Mouse (Mus musculus): Measurements from ENCODE around the gene Bag5. TPM values are rescaled to one million over a fixed set of nuclear protein-coding genes. Genes with fewer than 3 reads are reported as not detected.

The Bag5 gene
- polyA plus RNA-seq, 1 experiment from 2014 or later: 67.8 TPM

DNA sequence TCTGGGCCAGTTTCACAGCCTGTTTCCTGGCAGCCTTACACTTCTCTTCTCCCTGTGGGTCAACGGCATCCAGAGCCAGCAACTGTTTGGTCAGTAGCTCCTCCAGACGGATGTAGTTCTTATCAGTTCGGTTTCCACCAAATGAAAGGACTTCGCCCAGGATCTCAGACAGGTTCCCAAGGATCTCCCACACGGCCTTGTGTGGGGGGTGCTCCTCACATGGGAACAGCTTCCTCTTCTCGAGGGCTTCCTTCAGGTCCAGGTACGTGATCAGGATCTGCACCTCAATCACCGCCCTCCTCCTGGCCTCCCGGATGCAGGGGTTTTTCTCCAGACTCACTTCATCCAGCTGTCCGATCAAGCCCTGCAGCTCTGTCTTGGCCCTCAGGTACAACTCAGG is 3.0 kb downstream of the Bag5 start:
- H3K27ac ChIP-seq (replicated peaks): no peak overlapping the region
- peaks cover 37% of the 10 kb centered on the region for H3K36me3 ChIP-seq
- peaks cover 27% of the 10 kb centered on the region for H3K4me1 ChIP-seq (replicated peaks)
- H3K9me3 ChIP-seq: no peaks in the 10 kb centered on the region
- H3K4me2 ChIP-seq: no peak overlapping the region
- 96% methylated on average over 10 of the region's 10 CpGs for WGBS
- no peak overlapping the region for H3K4me3 ChIP-seq
- ATAC-seq (ENCODE audit: low FRiP score, low read depth): no peak
- no peaks in the 10 kb centered on the region for H3K27me3 ChIP-seq
- H3K9ac ChIP-seq: no peak overlapping the region

DNA sequence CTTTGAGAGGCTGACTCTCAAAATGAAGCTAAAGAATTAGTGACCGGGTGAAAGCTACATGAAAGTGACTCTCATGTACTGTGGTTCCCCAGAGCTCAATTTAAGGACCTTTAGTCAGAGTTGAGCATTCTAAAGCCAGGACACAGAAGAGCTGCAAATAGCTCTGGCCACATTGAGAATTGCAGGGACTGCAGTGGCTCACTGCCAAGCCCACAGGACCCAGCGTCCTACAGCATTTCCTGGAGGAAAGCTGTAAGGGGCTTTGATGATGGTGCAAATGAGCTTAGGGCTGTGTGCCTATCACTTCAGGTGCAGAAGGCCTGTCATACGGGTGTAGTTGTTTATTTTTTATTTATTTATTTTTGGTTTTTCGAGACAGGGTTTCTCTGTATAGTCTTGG is 4.9 kb downstream of the Bag5 start:
- Histone ChIP-seq H3K36me3 (peaks cover 37% of the 10 kb centered on the region), H3K9ac (no peak overlapping the region), H3K4me2 (no peak overlapping the region), H3K9me3 (no peaks in the 10 kb centered on the region), H3K27ac (replicated peaks) (no peak overlapping the region), H3K27me3 (no peaks in the 10 kb centered on the region), H3K4me3 (no peak overlapping the region), H3K4me1 (replicated peaks) (peaks cover 22% of the 10 kb centered on the region)
- WGBS: 82% methylated on average over 4 of the region's 4 CpGs
- no peak for ATAC-seq (ENCODE audit: low FRiP score, low read depth)

DNA sequence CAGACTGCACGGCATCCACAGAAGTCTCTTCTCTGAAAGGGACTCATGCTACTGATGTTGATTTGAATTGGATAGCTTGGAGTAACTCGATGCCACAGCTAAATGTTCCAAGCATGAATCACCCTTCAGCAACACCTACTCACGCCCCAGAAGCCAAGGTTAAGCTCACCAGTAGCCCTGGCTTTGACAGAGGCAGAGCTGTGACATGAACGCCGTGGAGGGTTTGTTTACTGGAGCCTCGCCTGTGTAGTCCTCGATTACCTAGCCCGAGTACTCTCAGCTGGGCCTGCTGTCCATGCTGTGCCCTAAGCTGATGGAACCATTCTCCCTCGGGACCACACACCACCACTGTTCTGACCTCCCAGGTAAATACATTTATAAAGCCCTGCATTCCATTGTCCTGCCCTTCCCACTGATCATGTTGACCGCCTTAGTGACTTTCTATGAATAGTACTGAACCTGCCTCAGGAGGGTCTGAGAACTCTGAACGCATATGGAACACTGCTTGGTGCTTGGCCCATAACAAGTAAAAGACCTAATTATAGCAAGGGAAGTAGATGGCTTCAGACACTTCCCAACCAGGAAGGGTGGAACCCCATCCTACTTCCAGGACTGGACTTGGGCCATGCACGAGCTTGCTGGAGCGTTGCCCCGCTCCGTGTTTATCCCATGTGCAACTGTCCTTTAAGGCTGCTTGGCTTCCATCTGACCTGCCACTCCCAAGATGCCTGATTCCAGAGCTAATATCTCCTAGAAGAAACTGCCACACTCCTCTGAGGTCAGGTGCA is 7.7 kb downstream of the Bag5 start:
- H3K9ac ChIP-seq: no peak overlapping the region
- H3K4me2 ChIP-seq: no peak overlapping the region
- no peaks in the 10 kb centered on the region for H3K9me3 ChIP-seq
- H3K27me3 ChIP-seq: no peaks in the 10 kb centered on the region
- H3K4me1 ChIP-seq (replicated peaks): peaks cover 9% of the 10 kb centered on the region
- H3K4me3 ChIP-seq: no peak overlapping the region
- peak overlapping the region; percentile 32; the same call in 1 of the 2 replicates for H3K27ac ChIP-seq (replicated peaks)
- 0 out of 2 replicates have a peak, but pooled peaks have one; percentile 31 for ATAC-seq (ENCODE audit: low FRiP score, low read depth)
- peaks cover 27% of the 10 kb centered on the region for H3K36me3 ChIP-seq
- 79% methylated on average over 15 of the region's 15 CpGs for WGBS

DNA sequence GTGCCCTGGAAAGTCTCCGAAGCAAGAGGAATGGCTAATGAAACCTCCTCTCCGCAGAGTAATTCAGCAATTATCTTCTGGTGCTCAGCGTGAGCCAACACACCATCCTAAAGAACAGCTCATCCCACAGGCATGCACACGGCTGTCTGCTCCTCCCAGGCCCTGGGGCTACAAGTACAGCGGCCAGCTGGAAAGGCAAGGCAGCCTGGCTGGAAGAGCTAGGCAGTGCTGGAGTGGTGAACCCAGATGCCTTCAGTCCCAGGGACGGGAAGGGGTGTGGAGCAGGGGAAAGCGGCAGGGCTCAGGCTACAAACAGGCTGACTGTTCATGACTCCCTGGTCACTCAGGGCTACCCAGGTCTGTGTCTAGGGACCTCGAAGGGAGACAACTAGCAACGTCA is 8.4 kb downstream of the Bag5 start:
- no peaks in the 10 kb centered on the region for H3K27me3 ChIP-seq
- 47% methylated on average over 9 of the region's 9 CpGs for WGBS
- peaks cover 9% of the 10 kb centered on the region for H3K4me1 ChIP-seq (replicated peaks)
- ATAC-seq (ENCODE audit: low FRiP score, low read depth): no peak
- H3K27ac ChIP-seq (replicated peaks): peak overlapping the region; percentile 32
- peaks cover 19% of the 10 kb centered on the region for H3K36me3 ChIP-seq
- no peak overlapping the region for H3K4me2 ChIP-seq
- no peak overlapping the region for H3K9ac ChIP-seq
- H3K9me3 ChIP-seq: no peaks in the 10 kb centered on the region
- H3K4me3 ChIP-seq: no peak overlapping the region

DNA sequence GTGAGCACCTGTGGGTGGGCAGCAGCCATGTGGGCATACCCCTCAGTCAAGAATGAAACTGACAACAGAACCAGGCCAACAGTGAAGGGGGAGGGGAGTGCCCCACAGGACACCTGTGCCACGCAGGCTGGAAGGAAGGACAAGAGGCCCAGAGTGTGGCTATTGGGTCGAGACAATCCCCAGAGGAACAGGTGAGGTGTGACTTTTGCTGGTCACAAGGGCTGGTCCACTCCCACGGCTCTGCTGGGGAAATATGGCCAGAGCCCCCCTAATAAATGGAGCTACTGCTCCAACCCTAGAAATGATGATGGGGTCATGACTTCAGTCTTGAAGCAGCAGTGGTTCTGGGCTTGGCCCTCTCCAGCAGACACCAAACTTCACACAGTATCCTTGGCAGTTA is 9.8 kb downstream of the Bag5 start:
- Histone ChIP-seq H3K27me3 (no peaks in the 10 kb centered on the region), H3K27ac (replicated peaks) (no peak overlapping the region), H3K9me3 (no peaks in the 10 kb centered on the region), H3K4me3 (no peak overlapping the region), H3K4me1 (replicated peaks) (peaks cover 9% of the 10 kb centered on the region), H3K9ac (no peak overlapping the region), H3K4me2 (no peak overlapping the region), H3K36me3 (peaks cover 9% of the 10 kb centered on the region; the same call in 1 of the 2 replicates)
- WGBS: 82% methylated on average over 3 of the region's 3 CpGs
- no peak for ATAC-seq (ENCODE audit: low FRiP score, low read depth)

DNA sequence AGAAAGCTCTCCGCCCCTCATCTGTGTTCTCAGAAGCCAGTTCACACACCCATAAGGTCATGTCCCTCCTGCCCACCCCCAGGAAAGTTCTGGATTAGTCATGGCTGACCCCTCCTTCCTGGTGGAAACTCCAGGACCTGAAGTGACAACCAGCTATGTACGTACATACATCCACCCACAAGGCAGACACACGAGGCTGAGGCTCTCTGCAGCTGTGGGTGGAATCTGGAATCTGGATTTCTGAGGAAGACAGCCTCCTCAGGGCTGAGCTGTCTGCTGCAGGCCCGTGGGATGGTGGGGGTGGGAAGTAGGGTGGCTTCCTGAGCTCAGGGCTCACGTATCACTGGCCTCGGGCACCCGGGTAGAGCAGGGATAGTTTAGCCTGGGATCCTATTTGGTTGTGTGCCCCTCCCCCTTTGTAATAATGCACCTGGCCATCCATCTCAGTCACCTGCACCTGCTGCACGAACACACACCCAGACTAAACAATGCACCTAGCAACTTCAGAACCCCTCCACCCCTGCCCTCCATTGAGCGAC is 12.1 kb downstream of the Bag5 start:
- Histone ChIP-seq H3K4me1 (replicated peaks) (peaks cover 11% of the 10 kb centered on the region), H3K27ac (replicated peaks) (no peak overlapping the region), H3K4me2 (no peak overlapping the region), H3K36me3 (no peaks in the 10 kb centered on the region), H3K9me3 (no peaks in the 10 kb centered on the region), H3K9ac (no peak overlapping the region), H3K4me3 (no peak overlapping the region), H3K27me3 (no peaks in the 10 kb centered on the region)
- no peak for ATAC-seq (ENCODE audit: low FRiP score, low read depth)
- WGBS: 72% methylated on average over 9 of the region's 9 CpGs

DNA sequence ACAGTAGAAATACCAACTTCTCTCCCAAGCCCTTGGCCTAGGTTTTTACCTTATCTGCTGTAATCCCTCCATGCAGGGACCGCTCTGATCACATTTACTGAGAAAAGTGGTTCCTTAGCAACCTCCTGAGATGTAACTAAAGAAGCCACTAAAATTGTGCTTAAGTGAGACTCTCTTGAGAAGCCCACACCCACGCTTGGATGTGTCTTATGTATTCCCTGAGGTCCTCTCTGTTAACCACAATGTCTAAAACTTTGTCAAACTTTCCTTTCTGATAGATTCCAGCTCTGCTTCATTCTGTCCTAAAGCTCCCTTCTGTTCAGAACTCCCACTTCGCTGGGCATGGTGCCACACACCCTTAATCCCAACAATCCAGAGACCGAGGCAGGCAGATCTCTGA is 13.5 kb downstream of the Bag5 start:
- Histone ChIP-seq H3K4me3 (no peak overlapping the region), H3K4me1 (replicated peaks) (peaks cover 20% of the 10 kb centered on the region), H3K36me3 (no peaks in the 10 kb centered on the region), H3K9ac (no peak overlapping the region), H3K27me3 (no peaks in the 10 kb centered on the region), H3K4me2 (no peak overlapping the region), H3K9me3 (no peaks in the 10 kb centered on the region), H3K27ac (replicated peaks) (no peak overlapping the region)
- 87% methylated on average over 4 of the region's 4 CpGs for WGBS
- no peak for ATAC-seq (ENCODE audit: low FRiP score, low read depth)

DNA sequence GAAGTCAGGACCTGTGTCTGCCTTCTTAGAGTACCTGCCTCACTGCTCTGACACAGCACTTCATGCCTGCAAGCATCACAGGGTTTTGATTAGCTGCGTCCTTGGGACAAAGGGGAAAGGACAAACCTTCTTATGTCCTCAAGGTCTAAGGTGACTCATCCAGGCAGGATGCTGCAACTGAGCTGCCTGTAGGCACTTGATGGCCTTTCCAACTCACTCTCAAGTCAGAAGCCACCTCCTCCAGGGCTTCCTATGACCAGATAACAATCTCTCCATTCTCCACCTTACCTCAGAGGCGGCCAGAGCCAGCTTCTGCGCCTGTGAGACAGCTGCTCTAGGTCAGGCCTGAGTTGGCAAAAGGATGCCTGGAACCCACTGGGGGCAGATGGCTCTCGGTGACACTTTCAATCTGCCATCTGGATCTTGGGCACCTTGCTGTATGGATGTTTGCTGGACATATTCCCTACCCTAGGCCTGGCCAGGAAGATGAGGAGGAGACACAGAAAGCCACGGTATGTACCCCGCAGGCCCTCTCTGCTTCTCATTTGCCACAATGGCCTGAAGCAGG is 14.6 kb downstream of the Bag5 start:
- no peak overlapping the region for H3K27ac ChIP-seq (replicated peaks)
- no peak for ATAC-seq (ENCODE audit: low FRiP score, low read depth)
- 60% methylated on average over 6 of the region's 6 CpGs for WGBS
- H3K9ac ChIP-seq: no peak overlapping the region
- no peaks in the 10 kb centered on the region for H3K36me3 ChIP-seq
- no peak overlapping the region for H3K4me3 ChIP-seq
- H3K4me2 ChIP-seq: no peak overlapping the region
- no peaks in the 10 kb centered on the region for H3K27me3 ChIP-seq
- peaks cover 28% of the 10 kb centered on the region for H3K4me1 ChIP-seq (replicated peaks)
- H3K9me3 ChIP-seq: no peaks in the 10 kb centered on the region

DNA sequence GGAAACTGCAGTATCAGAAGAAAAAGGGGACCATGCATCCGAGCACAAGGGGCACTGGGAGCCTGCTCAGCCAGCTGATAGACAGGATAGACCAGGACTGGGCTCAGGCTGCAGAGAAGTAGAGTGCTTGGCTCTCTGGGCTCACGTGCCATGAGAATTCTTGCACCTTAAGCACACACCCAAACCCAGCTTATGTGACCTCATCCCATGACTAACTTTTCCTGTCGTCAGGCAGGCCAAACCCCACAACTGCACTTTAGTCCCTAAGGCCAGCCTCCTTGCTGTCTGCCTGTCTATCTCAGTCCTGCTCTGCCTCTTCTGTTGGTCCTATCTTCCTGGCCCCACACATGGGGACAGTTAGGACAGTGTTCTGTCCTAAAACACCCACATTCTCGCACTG is 15.3 kb downstream of the Bag5 start:
- WGBS: 75% methylated on average over 4 of the region's 4 CpGs
- no peak overlapping the region for H3K4me3 ChIP-seq
- H3K27ac ChIP-seq (replicated peaks): no peak overlapping the region
- H3K36me3 ChIP-seq: no peaks in the 10 kb centered on the region
- no peak for ATAC-seq (ENCODE audit: low FRiP score, low read depth)
- no peak overlapping the region for H3K9ac ChIP-seq
- H3K27me3 ChIP-seq: no peaks in the 10 kb centered on the region
- H3K4me1 ChIP-seq (replicated peaks): peaks cover 36% of the 10 kb centered on the region
- H3K9me3 ChIP-seq: no peaks in the 10 kb centered on the region
- no peak overlapping the region for H3K4me2 ChIP-seq

DNA sequence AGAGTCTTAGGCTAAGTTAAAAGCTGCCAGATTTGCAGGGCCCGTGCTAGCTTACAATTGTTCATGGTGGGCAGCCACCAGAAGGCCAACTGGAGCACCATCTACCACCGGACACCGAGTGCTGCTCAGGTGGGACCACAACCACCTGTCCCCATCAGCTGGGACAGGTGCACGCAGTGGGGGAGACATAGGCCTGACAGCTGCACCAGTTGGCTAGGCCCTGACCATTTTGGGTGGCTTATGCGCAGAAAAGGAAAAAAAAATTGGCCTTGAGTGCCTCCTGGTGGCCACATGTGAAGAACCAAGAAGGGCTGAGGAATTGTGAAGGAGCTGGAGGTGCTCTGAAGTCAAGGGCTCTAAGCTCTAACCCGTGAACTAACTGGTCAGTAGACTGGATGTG is 16.8 kb downstream of the Bag5 start:
- no peak for ATAC-seq (ENCODE audit: low FRiP score, low read depth)
- H3K4me3 ChIP-seq: no peak overlapping the region
- no peaks in the 10 kb centered on the region for H3K27me3 ChIP-seq
- no peak overlapping the region for H3K9ac ChIP-seq
- H3K9me3 ChIP-seq: no peaks in the 10 kb centered on the region
- no peak overlapping the region for H3K4me2 ChIP-seq
- peak overlapping the region; percentile 86 for H3K27ac ChIP-seq (replicated peaks)
- H3K36me3 ChIP-seq: no peaks in the 10 kb centered on the region
- 16% methylated on average over 6 of the region's 6 CpGs for WGBS
- H3K4me1 ChIP-seq (replicated peaks): peaks cover 50% of the 10 kb centered on the region

DNA sequence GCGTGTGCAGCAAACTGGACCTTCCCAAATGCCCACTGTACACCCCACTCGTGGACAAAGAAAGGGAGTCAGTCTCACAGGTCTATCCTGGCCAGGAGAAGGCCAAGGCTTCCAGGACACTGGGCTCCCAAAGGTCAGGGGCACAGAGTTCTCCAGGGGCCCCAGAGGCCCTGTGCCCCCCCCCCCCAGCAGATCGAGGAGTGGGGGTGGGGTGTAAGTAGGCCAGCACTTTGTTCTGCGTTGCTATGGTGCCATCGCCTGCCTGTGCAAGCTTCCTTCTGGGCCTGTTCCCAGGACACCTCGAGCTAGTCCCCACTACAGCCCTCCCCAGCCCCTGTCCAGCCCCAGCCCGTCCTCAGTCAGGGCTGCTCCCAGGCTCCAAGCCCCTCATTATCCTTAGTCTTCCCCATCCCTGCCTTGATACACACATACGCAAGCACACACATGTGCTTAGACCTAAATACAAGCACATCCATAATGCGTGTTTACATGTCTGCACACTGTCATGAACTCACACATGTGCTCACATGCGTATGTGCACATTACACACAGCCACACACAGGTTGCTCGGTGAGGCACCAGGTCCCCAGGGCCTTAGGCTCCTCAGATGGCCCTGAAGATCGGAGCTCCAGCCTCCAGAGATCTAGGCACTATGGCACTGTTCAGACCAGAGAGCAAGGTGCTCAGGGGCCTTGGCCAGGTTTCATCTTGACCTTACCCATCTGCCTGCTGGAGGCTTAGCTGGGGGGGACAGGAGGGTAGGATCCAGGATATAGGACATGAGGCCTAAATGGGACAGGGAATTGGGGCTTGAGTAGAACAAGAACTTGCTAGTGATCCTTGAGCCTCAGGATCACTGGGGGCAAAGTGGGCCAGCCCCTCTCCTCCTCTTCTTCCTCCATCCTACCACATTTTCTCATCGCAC is 17.9 kb downstream of the Bag5 start:
- peak; percentile 60 for ATAC-seq (ENCODE audit: low FRiP score, low read depth)
- no peaks in the 10 kb centered on the region for H3K9me3 ChIP-seq
- H3K36me3 ChIP-seq: no peaks in the 10 kb centered on the region
- peaks cover 60% of the 10 kb centered on the region for H3K4me1 ChIP-seq (replicated peaks)
- no peak overlapping the region for H3K4me3 ChIP-seq
- no peak overlapping the region for H3K9ac ChIP-seq
- 22% methylated on average over 13 of the region's 13 CpGs for WGBS
- peak overlapping the region; percentile 25 for H3K4me2 ChIP-seq
- peak overlapping the region; percentile 86 for H3K27ac ChIP-seq (replicated peaks)
- H3K27me3 ChIP-seq: no peaks in the 10 kb centered on the region

Data from hindbrain, embryonic 15.5 days (tissue).